Mouse (Mus musculus) cerebellum, adult 18-20 months (tissue): Measurements from ENCODE around the gene Pnmal2.

Experiments used
- DNase-seq, 2 experiments: peaks; one replicate each; pipeline ENCODE4 v3.0.0; 2021

The Pnmal2 gene

DNA sequence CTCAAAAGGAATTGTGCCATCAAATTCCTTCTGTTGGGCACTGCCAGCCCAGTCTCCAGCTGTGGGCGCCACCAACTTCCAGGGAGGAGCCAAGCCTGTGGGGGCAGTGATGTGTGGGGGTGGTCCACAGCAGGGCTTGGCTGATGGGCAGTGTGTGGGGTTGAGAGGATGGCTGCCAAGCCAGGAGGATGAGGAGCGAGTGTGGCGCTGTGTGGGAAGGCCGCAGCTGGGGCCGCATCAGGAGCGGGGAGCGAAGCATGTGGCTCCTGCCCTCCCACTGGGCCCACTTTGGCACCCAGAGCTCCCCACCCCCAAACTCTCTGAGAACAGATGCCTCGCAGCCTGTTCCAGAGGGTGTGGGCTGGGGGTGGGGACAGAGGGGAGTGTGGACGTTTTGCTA lies 26.5 kb upstream of the Pnmal2 start:
- peak in 1 of 2 experiments; percentile 44 for DNase-seq

DNA sequence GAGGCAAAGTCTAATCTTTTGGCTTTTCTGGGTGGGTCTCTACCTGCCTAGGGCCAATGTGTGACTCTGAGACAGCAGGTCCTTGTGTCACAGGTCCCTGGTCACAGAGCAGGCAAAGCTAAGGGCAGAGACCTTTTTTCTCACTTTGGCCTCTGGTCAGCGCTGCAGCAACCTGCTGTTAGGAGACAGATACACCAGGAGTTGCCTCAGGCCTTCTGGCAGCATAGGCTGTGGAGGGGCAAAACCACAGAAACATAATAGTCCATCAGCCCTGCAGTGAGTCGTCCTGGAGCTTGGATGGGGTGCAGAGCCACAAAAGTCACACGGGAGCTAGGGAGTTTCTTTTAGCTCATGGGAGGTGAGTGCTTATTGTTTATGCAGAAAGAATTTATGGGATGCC lies 25.8 kb upstream of the Pnmal2 start:
- no peak for DNase-seq

DNA sequence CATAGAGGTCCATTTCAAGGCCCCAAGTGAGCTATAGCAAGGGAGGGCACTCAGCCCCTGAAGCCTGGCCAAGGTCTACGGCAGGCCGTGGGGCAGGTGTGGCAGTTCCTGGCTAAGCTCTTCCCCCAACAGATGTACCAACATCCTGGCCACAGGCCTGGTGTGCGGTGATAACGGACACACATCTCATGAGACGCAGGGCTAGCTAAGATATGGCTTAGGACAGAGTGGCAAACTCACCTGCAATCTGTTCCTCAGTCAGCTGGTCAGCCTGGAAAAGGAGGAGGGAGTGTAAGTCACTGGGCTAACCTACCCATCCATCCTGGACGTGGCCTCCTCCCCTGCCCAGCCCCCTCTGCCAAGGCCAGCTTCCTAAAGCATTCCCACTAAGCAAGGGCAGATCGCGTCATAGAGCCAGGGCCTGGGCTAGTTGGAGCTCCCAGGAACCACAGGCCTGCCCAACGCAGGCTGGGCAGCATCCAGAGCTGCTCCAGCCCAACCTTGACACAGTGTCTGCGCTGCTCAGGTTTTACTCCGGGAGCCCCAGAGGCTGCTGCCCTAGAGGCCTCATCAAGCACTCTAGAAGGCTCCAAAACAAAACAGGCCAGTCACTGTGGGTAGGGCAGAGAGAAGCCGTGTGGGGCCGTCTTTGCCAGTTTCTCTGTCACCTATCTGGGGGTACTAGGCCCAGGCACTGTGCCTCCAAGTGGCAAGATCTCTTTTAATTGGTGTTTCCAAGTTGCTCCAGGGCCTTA lies 24.9 kb upstream of the Pnmal2 start:
- DNase-seq = peak; percentile 48 to 52

DNA sequence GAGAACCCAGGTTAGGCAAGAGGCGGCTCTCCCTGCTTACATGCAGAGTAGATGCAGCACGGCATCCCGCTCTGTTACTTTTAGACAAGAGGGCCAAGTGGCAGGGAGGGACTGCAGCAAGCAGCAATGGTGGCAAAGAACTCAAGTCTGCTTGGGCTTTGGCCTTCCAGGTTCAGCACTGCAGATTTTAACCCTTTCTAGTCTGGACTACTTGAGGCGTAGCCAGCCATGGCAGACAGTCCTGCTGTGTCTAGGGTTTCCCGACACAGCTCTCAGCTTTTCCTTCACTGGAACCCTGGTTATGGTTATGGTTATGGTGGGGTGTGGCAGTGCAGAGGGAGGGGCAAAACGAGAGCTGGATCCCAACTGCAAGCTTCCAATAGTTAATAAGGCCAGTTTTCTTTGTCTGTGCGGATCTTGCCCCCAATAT lies 24.3 kb upstream of the Pnmal2 start:
- peak in 1 of 2 experiments; percentile 52 for DNase-seq

DNA sequence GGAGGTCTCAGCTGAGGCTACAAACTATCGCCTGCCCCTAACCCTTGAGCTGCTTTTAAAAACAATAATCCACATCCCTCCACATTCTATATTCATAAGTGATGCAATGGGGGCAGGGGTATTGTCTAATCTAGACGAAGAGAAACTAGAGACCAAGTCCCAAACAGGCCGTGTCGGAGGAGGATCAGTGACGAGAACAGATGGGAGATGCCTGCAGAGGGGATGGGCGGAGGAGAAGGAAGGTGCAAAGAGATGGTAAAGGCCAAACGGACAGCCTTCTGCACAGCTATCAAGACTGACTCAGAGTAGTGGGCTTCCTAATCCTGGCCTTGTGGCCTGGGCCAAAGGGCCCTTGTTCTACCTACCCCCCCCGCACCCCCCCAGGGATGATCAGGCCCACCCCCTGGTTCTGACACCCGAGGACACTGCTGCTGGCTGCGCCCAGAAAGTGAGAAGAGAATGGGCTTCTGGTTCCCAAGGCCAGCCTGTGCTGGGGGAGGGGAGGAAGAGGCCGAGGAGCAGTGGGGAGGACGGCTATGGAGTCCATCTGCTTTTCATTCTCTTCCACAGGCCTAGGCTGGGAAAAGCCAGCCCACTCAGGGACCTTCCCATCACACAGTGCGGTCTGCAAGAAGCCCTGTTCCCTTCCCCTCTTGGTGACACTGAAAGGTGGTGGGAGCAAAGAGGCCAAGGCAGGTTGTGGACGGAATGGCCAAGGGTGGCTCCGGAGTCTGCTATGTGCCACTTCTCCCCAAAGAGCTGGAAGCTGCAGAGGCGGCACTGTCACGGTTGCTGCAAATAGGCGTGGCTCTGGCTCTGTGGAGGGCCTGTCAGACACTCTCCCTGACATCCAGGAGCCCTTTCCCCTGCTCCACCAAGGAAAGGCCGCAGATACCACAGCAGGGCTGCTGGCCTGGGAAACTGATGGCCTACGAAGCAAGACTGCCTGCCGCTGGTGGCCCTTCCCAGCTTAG lies 23.4 kb upstream of the Pnmal2 start:
- peak; percentile 59 to 63 for DNase-seq

DNA sequence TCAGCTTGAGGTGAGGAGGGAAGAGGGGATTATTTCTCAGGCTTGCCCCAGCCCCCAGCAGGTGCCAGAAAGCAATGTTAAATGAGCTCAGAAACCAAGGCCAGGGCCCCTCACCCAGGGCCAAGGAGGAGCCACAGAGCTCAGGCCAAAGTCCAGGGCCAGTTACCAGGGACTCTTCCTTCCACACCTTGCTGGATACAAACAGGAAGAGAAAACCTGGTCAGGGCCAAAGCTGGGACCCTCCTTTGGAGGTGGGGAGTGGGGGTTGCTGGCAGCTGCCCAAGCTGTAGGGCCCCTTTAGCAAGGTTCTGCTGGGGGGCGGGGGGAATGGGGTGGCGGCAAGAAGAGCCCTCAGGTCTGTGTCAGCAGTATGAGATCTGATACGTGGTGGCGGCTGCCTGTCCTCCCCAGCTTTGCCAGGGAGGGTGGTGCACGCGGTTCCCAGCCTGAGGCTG lies 22.6 kb upstream of the Pnmal2 start:
- no peak for DNase-seq

DNA sequence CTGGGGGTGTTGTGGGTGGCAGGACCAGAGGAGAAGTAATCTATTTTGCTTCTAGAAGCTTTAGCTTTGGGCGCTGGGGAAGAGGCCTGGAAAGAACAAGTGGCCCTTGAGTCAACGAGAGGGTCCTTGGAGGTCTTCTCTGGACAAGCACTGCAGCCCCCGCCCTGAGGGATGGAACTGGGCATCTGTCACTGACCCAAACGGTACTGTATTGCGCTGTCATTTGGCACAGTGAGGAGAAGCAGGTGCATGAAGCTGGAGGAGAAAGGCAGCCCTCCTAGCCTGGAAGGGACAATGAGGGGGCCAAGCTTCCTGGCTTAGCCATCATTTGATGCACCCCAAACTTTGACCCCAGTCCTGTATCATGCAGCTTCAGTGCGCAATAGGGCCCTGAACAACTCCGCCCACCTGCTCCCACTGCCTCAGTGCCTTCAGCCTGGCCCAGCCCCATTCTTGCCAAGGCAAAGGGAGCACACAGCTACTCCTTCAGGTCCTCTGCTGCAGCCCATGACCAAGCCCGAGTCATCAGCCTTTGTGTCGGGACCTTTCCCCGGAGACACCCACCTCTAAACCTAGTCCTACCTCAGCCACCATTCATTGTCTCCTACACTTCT lies 22.0 kb upstream of the Pnmal2 start:
- DNase-seq = peak; percentile 63 to 65

DNA sequence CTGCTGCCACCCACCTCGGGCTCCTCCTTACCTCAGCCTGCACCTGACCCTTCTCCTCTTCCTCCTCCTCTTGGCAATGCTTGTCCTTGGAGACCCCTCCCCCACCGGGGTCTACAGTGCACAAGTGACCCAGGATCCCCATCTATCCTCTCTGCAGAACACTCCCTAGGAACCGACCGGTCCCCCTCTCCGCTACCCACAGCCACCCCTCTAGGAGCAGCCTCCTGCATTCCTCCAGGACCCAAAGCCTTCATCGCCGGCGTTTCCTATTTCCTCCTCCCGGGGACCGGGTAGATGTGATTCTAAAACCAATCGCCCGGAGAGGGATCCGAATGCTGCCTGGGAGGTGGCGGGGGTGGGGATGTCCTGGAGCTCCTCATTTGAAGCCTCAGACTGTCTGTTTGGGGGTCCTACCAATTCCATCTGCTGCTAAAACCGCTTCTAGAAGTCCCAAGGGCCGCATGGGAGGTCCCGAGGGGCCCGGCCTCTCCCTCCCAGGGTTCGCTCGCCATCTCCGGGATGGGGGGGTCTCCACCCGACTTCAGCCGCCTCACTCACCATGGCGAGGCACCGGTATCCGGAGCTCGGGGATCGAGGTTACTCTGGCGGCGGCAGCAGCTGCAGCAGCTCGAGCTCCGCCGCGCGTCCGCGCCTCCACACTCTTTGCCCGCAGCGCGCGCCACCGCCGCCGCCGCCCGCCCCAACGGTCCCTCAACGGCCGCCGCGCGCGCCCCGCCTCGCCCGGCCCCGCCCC lies 21.0 kb upstream of the Pnmal2 start:
- peak; percentile 56 to 62 for DNase-seq

DNA sequence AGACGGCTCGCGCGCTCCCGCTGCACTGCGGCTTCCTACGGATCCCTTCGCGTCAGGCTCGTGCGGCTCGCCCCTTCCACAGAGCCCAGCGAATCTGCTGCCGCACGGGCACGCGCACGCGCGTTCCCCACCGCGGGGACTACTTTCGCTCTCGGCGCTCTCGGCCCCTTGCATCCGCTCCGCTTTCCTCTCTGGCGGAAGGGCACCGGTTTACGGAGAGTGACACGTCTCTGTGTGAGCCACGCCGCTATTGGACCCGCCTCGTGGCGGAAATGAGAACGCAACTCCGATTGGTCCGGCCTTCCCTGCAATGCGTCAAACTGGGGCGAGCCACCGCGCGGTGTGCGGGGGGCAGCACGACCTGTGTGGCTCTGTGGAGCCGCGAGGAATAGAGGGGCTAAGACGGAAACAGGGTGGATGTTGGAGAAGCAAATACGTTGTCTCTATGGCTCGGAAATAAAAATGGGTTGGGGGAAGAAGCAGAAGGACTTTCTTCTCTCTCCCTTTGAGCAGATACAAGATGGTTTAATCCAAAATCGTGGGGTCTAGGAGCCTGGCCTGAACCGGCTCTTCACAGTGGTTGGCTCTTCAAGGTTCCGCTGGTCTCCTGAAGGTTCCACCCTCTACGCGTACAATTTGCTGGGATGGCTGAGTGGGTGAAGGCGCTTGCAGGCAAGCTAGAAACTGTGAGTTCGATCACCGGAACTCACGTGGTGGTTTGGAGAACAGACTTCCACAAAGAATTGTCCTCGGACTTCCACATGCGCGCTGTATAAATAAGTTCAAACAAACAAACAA lies 20.2 kb upstream of the Pnmal2 start, which contains the start of gene Calm3:
Calm3 (minus strand) TSS at position 78 of the 798 bp plus-strand sequence.
- DNase-seq = peak; percentile 97 to 100

DNA sequence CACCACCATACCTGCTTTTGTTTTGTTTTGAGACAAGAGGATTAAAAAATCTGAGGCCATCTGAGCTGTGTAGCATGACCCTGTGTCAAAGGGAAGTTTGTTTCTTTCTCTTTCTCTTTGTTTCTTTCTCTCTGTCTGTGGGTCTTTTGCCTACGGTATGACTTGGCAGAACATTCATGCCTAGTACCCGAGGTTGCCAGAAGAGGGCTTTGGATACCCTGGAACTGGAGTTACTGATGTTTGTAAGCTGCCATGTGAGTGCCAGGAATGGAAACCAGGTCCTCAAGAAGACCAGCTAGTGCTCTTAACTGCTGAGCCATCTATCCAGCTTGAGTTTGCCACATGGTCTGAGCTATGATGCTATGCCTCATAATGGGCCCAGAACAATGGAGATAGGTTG lies 16.1 kb upstream of the Pnmal2 start:
- no peak for DNase-seq

DNA sequence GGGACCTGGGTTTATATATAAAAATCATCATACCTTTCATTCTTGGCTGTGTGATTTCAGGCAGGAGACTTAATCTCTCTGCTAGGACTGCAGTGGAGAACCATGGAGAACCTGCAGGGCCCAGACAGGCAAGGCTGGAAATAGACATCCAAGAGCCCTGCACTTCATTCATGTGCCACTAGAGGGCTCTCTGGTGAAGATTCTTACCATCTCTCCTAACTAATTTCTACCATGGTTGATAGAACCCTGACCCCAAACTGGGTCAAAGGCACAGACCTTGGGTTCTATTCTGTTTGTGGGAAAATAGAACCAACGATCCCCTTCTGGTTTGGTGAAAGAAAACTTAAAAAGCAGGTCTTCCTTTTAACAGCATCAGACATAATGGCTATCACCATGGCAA lies 13.6 kb upstream of the Pnmal2 start:
- peak; percentile 86 to 87 for DNase-seq

DNA sequence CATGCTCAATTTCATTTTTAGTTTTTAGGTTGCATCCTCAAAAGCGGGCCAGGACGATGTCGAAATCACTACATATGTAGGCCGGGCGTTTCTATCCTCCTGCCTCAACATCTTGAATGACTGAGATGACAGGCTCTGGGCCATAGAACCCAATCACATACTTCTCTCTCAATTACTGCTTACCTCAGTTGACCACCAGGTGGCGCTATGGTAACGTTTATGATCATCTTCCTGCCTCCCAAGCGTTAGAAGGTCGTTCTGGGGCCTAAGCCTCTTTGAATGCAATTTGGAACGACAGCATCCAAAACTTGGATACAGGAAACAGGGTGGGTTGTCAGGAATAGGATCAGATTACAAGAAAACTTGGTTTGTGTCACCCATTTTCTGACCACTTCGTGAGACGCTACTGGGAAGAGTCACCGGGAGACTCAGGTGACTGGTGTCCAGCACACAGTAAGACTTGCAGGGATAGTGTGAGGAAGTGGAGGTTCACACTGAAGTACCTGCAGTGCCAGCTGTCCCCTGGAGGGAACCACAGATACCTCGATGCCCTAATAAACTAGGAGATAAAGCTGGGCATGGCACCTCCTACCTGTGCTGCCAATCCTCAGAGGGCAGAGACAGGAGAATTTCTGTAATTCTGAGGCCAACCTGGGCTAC lies 12.4 kb upstream of the Pnmal2 start:
- DNase-seq = peak; percentile 88 to 95

DNA sequence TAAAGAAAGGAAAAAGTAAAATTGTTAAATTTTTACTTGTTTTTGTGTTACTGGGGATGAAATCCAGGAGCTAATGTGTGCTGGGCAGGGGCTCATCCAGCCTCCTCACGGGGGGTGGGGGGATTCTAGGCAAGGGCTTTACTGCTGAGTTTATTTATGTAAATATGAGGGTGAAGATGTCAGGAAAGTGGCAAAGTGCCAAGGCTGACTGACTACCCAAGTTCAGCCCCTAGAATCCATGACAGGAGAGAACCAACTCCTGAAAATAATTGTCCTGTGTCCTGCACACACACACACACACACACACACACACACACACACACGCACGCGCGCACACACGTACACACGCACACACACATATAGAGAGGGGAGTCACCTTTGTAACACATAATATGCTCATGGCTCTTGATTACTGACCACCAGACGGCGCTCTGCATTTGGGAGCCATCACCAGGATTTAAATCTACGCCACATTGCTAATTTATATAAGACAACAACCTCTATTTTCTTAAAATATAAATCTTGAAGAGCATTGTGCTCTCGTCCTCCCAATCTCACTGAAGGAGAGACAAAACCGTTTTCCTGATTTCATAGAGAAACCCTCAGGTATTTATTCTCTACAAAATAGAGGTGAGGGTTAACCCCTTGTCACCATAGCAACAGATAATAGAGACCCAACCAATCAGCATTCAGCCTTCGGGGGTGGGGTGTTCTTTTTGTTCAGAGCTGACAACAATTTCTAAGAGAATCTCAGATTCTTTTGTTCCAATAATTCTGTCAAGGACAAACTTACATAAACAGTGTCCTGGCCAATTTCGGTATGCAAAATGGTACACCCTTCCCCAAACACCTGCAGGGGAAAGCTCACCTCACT lies 11.5 kb upstream of the Pnmal2 start:
- DNase-seq = peak; percentile 80 to 85

DNA sequence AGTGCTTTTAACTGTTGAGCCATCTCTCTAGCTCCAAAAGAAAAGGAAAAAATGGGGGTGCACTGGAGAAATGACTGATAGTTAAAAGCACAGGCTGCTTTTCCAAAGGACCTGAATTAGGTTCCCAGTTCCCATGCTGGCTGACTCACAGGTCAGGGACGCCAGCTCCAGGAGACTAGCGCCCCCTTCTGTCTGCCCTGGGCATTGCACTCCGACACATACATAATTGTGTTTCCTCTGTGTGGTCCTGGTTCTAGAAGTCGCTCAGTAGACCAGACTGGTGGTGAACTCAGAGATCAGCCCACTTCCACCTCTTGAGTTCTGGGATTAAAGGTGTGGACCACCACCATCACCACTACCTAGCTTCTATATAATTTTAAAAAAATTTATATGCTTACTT lies 7.2 kb upstream of the Pnmal2 start:
- DNase-seq = no peak

DNA sequence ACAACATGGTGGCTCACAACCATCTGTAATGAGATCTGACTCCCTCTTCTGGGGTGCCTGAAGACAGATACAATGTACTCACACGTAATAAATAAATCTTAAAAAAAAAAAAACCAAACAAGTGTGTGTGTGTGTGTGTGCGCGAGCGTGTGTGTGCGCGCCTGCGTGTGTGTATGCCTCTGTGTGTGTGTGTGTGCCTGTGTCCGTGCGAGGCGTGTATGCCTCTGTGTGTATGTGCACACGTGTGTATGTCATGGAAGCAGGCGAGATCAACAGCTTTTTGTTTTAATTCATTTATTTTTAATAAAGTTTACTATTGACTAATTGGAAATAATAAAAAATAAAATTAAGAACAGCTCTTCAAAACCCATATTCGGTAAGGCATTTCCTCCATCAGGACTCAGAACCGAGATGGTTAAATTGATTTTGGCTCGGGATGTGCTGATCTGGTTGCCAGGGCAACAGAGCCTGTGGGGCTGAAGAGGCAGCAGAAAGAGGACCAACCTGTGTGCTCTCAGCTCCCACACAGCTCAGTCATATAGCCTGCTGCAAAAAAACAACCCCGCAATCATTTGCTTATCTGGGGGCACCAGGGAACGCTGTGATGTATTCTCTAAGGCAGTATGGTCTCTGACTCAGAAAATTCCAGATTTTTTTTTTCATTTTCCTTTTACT lies 6.2 kb upstream of the Pnmal2 start:
- DNase-seq = peak; percentile 45 to 50

DNA sequence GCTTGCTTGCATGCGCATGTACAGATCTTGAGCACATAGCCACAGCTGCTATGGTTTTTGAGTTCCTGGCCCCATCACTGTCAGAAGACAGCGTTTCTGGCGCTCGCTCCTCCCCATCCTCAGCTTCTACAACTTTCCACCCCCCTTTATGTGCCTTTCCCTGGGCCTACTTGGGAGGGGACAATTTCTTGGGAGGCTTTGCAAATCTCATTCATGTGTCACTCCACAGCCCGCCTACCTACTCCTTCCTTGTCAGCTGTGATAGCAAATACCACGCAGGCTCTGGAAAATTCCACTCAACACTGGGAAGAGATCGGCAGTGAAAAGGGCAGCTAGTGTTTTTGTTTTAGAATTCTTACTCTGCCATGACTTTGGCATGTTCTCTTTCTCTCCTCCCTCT lies 4.2 kb upstream of the Pnmal2 start:
- DNase-seq = no peak

DNA sequence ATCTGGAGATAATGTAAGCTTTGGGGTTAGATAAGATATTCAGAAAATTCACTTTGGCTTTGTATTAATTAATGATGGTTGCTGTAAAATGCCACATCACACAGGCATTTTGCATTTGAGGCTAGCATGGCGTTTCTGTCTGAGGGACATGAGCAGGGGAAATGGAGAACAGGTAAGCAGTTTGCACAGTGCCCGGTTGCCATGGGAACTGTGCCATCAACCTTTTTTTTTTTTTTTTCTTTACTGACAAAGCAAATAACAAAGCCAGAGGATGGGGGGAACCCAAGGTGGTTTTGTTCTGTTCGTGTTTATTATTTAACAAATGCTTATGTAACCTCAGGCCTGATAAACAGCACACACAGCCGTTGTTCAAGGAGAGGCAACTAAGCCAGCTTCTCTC lies 1.6 kb upstream of the Pnmal2 start:
- DNase-seq = no peak

DNA sequence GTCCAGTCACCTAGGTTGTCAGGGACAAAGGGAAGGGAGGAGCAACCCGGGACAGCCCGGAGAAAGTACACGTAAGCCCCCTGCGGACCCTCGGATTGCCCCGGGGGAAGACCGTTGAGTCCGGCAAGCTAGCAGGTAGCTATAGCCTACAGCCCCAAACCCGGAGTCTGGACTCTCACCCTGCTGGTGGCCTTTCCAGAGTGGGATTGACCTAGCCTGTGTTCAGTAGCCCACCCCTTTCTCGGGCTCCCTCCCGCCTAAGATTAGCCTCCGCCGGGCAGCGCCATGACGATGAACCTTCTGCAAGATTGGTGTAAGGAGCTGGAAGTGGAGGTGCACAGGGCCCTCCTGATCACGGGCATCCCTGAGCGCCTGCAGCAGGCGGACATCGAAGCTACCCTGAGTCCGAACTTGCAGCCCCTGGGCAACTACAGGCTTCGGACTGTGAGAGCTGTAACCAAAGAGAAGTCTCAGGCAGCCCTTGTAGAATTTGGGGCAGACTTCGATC lies 380 bp downstream of the Pnmal2 start:
- DNase-seq = peak in 1 of 2 experiments; percentile 46

DNA sequence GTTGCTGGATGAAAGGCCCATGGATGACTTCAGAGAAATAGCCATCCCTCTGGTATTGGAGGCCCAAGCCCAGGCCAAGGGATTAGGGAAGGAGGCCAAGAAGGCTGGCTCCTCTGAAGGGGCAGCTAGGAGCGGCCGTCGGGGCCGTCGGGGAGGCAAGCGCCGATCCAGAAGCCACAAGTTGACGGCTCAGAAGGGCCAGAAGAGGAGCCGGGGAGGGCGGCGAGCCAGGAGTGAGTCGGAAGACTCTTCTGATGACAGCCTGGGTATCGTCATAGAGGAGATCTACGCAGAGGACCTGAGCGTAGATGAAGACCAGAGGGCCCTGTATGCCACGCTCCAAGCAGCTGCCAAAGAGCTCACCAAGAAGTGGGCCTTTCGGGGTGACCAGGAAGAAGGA lies 937 bp downstream of the Pnmal2 start:
- peak; percentile 59 to 67 for DNase-seq
